Mouse (Mus musculus) heart, postnatal 0 days (tissue): ENCODE data around the gene Myo9a.

ENCODE experiments used
- CTCF ChIP-seq: IDR thresholded peaks from 2 replicates; pipeline ENCODE4 v1.5.1; 2016; ENCODE audit warnings: antibody characterized with exemption, control low read depth, low read depth
- EP300 ChIP-seq: IDR thresholded peaks from 2 replicates; pipeline ENCODE4 v1.6.1; 2016; ENCODE audit warnings: antibody characterized with exemption, low read depth

- TF ChIP-seq EP300 (no peak), CTCF (no peak)
These were observed 200.5 kb downstream of the Myo9a start for GRCm38 (mm10) chr9:59951001-59951750.
